Mouse (Mus musculus) neutrophil, adult 5-6 weeks (primary cell): ENCODE data around the gene Sorcs2. TPM values are rescaled to one million over a fixed set of nuclear protein-coding genes. Genes with fewer than 3 reads are reported as not detected.

Source experiments
- ATAC-seq: fragments of 151-379, 151-347 bp; 2 replicates; pipeline ENCODE4 v1.8.0; 2017; ENCODE audit warnings: mild to moderate bottlenecking, moderate TSS enrichment; ENCODE audit not compliant: insufficient number of reproducible peaks, poor library complexity, low FRiP score, severe bottlenecking; ENCODE audit errors: extremely low read depth
- total RNA-seq: library from RNA; stranded (forward); fragments of 200-1000 nt; gene quantifications from 2 replicates; pipeline ENCODE4 v1.2.3, GENCODE M21; 2017

The Sorcs2 gene
- total RNA-seq, 1 experiment from 2014 or later, result 2.8 TPM

GRCm38 (mm10) chr5:36067651-36068181, 330.2 kb downstream of the Sorcs2 start:
- ATAC-seq, result no peak

GRCm38 (mm10) chr5:36057804-36058322, 340.1 kb downstream of the Sorcs2 start:
- ATAC-seq, result no peak

- no peak for ATAC-seq
Observed at GRCm38 (mm10) chr5:36056921-36057320, 341.0 kb downstream of the Sorcs2 start.

GRCm38 (mm10) chr5:36055876-36056275, 342.1 kb downstream of the Sorcs2 start:
- no peak for ATAC-seq

GRCm38 (mm10) chr5:36054498-36054897, 343.4 kb downstream of the Sorcs2 start:
- ATAC-seq, result no peak

GRCm38 (mm10) chr5:36043154-36043553, 354.8 kb downstream of the Sorcs2 start:
- ATAC-seq, result no peak

GRCm38 (mm10) chr5:36041756-36042155, 356.2 kb downstream of the Sorcs2 start:
- no peak for ATAC-seq

GRCm38 (mm10) chr5:36041236-36041562, 356.7 kb downstream of the Sorcs2 start:
- ATAC-seq, result no peak

- no peak for ATAC-seq
Observed at GRCm38 (mm10) chr5:36040398-36041235, 357.3 kb downstream of the Sorcs2 start.

- no peak for ATAC-seq
Observed at GRCm38 (mm10) chr5:36039596-36039995, 358.3 kb downstream of the Sorcs2 start.

- 0 out of 2 replicates have a peak, but pooled peaks have one; percentile 32 for ATAC-seq
Observed at GRCm38 (mm10) chr5:36033531-36034426, 364.2 kb downstream of the Sorcs2 start.

GRCm38 (mm10) chr5:36025076-36025475, 372.9 kb downstream of the Sorcs2 start:
- ATAC-seq, result no peak

GRCm38 (mm10) chr5:36024003-36024685, 373.8 kb downstream of the Sorcs2 start:
- ATAC-seq, result no peak

GRCm38 (mm10) chr5:36022361-36022760, 375.6 kb downstream of the Sorcs2 start:
- ATAC-seq, result no peak

- no peak for ATAC-seq
Observed at GRCm38 (mm10) chr5:36021091-36021490, 376.8 kb downstream of the Sorcs2 start.

- no peak for ATAC-seq
Observed at GRCm38 (mm10) chr5:36018366-36018765, 379.6 kb downstream of the Sorcs2 start.

- no peak for ATAC-seq
Observed at GRCm38 (mm10) chr5:36009405-36009804, 388.5 kb downstream of the Sorcs2 start.

GRCm38 (mm10) chr5:36007649-36008048, 390.3 kb downstream of the Sorcs2 start:
- no peak for ATAC-seq

GRCm38 (mm10) chr5:36006586-36006985, 391.4 kb downstream of the Sorcs2 start:
- no peak for ATAC-seq
